Mouse (Mus musculus): ENCODE measurements around the gene Klc3. TPM values are rescaled to one million over a fixed set of nuclear protein-coding genes. Genes with fewer than 3 reads are reported as not detected.

Gene Klc3
- polyA plus RNA-seq, 1 experiment: 2.3 TPM

GRCm38 (mm10) chr7:19424051-19424450, 20.1 kb upstream of the Klc3 start:
- Histone ChIP-seq H3K27me3 (ENCODE audit: control insufficient read depth, insufficient read depth, low read length) (no peaks in the 10 kb centered on the region), H3K4me3 (ENCODE audit: extremely low read depth, insufficient read depth, insufficient read length) (no peak overlapping the region), H3K27ac (ENCODE audit: insufficient read depth, low read length) (no peak overlapping the region), H3K36me3 (ENCODE audit: control insufficient read depth, insufficient read depth, low read length) (peaks cover 5% of the 10 kb centered on the region; the same call in 1 of the 2 replicates), H3K4me1 (ENCODE audit: control insufficient read depth, insufficient read depth, insufficient read length) (peaks cover 3% of the 10 kb centered on the region; the same call in 1 of the 2 replicates)
- TF ChIP-seq CTCF (IDR thresholded peaks at IDR 0.05; ENCODE audit: extremely low read depth, insufficient read depth, insufficient read length, insufficient replicate concordance): no peak
- TF ChIP-seq POLR2A (IDR thresholded peaks at IDR 0.05; ENCODE audit: low read depth, low read length): no peak
- 45% methylated on average over 4 of the region's 4 CpGs for WGBS
- DNase-seq (ENCODE audit: low read depth in 1 of 2, low spot score in 2 of 2): no peak

- no peak overlapping the region for H3K4me3 ChIP-seq (ENCODE audit: extremely low read depth, insufficient read depth, insufficient read length)
- H3K36me3 ChIP-seq (ENCODE audit: control insufficient read depth, insufficient read depth, low read length): peaks cover 4% of the 10 kb centered on the region; the same call in 1 of the 2 replicates
- WGBS: 91% methylated on average over 3 of the region's 3 CpGs
- no peaks in the 10 kb centered on the region for H3K27me3 ChIP-seq (ENCODE audit: control insufficient read depth, insufficient read depth, low read length)
- no peak for DNase-seq (ENCODE audit: low read depth in 1 of 2, low spot score in 2 of 2)
- no peak overlapping the region for H3K27ac ChIP-seq (ENCODE audit: insufficient read depth, low read length)
- no peak for TF ChIP-seq POLR2A (IDR thresholded peaks at IDR 0.05; ENCODE audit: low read depth, low read length)
- no peak for TF ChIP-seq CTCF (IDR thresholded peaks at IDR 0.05; ENCODE audit: extremely low read depth, insufficient read depth, insufficient read length, insufficient replicate concordance)
- H3K4me1 ChIP-seq (ENCODE audit: control insufficient read depth, insufficient read depth, insufficient read length): peaks cover 3% of the 10 kb centered on the region; the same call in 1 of the 2 replicates
These were observed 19.2 kb upstream of the Klc3 start for GRCm38 (mm10) chr7:19423083-19423482.

DNA sequence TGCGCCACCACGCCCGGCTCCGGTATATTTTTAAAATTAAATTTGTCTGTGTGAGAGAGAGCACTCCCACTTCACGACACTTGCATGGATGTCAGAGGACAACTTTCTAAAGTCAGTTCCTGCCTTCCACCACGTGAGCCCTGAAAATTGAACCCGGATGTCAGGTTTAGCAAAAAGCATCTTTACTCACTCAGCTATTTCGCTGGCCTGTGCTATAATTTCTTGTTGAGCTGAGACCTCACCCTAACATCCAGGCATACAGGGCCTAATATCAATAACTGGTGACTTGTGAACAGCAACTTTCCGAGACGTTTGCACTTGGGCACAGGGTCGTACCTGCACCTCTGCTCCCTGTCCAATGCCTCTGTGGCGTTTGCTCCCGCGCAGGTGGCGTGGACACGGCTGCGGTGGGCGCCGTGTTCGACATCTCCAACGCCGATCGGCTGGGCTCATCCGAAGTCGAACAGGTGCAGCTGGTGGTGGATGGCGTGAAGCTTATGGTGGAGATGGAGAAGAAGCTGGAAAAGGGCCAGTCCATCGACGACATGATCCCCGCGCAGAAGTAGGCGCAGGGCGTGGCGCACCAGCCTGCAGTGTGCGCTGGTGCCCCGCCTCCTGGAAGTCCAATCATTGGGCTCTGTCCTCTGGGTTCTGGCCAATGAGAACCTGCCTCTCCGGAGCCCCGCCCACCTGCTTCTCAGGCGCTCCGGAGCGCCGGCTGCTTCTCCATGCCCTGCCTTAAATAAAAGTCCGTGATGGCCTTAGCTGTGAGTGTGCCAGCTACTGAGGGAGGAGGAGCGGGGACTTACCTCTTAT, 17.1 kb upstream of the Klc3 start:
- Histone ChIP-seq H3K27ac (ENCODE audit: insufficient read depth, low read length) (no peak overlapping the region), H3K4me1 (ENCODE audit: control insufficient read depth, insufficient read depth, insufficient read length) (peaks cover 3% of the 10 kb centered on the region; the same call in 1 of the 2 replicates), H3K4me3 (ENCODE audit: extremely low read depth, insufficient read depth, insufficient read length) (peak overlapping the region; percentile 65), H3K36me3 (ENCODE audit: control insufficient read depth, insufficient read depth, low read length) (peaks cover 2% of the 10 kb centered on the region; the same call in 1 of the 2 replicates), H3K27me3 (ENCODE audit: control insufficient read depth, insufficient read depth, low read length) (no peaks in the 10 kb centered on the region)
- no peak for TF ChIP-seq CTCF (IDR thresholded peaks at IDR 0.05; ENCODE audit: extremely low read depth, insufficient read depth, insufficient read length, insufficient replicate concordance)
- TF ChIP-seq POLR2A (IDR thresholded peaks at IDR 0.05; ENCODE audit: low read depth, low read length): no peak
- WGBS: 11% methylated on average over 43 of the region's 43 CpGs
- DNase-seq (ENCODE audit: low read depth in 1 of 2, low spot score in 2 of 2): peak; percentile 65 to 89

GRCm38 (mm10) chr7:19420121-19420520, 16.2 kb upstream of the Klc3 start:
- H3K4me3 ChIP-seq (ENCODE audit: extremely low read depth, insufficient read depth, insufficient read length): 0 out of 2 replicates have a peak overlapping the region, but pooled peaks have one; percentile 14
- no peaks in the 10 kb centered on the region for H3K36me3 ChIP-seq (ENCODE audit: control insufficient read depth, insufficient read depth, low read length)

DNA sequence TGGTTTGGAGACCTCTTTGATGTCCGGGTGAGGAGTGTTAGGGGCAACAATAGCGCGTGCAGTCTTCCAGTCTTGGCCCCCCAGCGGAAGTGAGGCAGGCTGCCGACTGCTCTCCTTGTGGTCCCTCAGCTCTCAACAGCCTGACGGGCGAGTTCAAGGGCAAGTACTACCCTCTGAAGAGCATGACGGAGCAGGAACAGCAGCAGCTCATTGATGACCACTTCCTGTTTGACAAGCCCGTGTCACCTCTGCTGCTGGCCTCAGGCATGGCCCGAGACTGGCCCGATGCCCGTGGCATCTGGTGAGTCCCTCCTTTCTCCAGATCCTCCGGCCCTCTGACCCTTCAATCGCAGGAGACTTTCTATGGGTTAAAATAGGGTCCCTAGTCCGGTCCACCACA, 12.7 kb upstream of the Klc3 start:
- H3K27ac ChIP-seq (ENCODE audit: insufficient read depth, low read length): no peak overlapping the region
- H3K4me3 ChIP-seq (ENCODE audit: extremely low read depth, insufficient read depth, insufficient read length): no peak overlapping the region
- WGBS: 46% methylated on average over 15 of the region's 15 CpGs
- no peaks in the 10 kb centered on the region for H3K36me3 ChIP-seq (ENCODE audit: control insufficient read depth, insufficient read depth, low read length)
- peaks cover 3% of the 10 kb centered on the region; the same call in 1 of the 2 replicates for H3K4me1 ChIP-seq (ENCODE audit: control insufficient read depth, insufficient read depth, insufficient read length)
- H3K27me3 ChIP-seq (ENCODE audit: control insufficient read depth, insufficient read depth, low read length): no peaks in the 10 kb centered on the region
- DNase-seq (ENCODE audit: low read depth in 1 of 2, low spot score in 2 of 2): no peak
- no peak for TF ChIP-seq CTCF (IDR thresholded peaks at IDR 0.05; ENCODE audit: extremely low read depth, insufficient read depth, insufficient read length, insufficient replicate concordance)
- TF ChIP-seq POLR2A (IDR thresholded peaks at IDR 0.05; ENCODE audit: low read depth, low read length): no peak

More at GRCm38 (mm10) chr7:19420121-19420520, 16.2 kb upstream of the Klc3 start:
- H3K4me1 ChIP-seq (ENCODE audit: control insufficient read depth, insufficient read depth, insufficient read length): peaks cover 3% of the 10 kb centered on the region; the same call in 1 of the 2 replicates
- 6% methylated on average over 28 of the region's 28 CpGs for WGBS
- H3K27ac ChIP-seq (ENCODE audit: insufficient read depth, low read length): no peak overlapping the region
- TF ChIP-seq POLR2A (IDR thresholded peaks at IDR 0.05; ENCODE audit: low read depth, low read length) (no peak), CTCF (IDR thresholded peaks at IDR 0.05; ENCODE audit: extremely low read depth, insufficient read depth, insufficient read length, insufficient replicate concordance) (no peak)
- no peaks in the 10 kb centered on the region for H3K27me3 ChIP-seq (ENCODE audit: control insufficient read depth, insufficient read depth, low read length)
- no peak for DNase-seq (ENCODE audit: low read depth in 1 of 2, low spot score in 2 of 2)

- DNase-seq (ENCODE audit: low read depth in 1 of 2, low spot score in 2 of 2): no peak
- 89% methylated on average over 3 of the region's 3 CpGs for WGBS
- Histone ChIP-seq H3K4me3 (ENCODE audit: extremely low read depth, insufficient read depth, insufficient read length) (no peak overlapping the region), H3K27ac (ENCODE audit: insufficient read depth, low read length) (no peak overlapping the region), H3K36me3 (ENCODE audit: control insufficient read depth, insufficient read depth, low read length) (no peaks in the 10 kb centered on the region), H3K4me1 (ENCODE audit: control insufficient read depth, insufficient read depth, insufficient read length) (no peaks in the 10 kb centered on the region), H3K27me3 (ENCODE audit: control insufficient read depth, insufficient read depth, low read length) (no peaks in the 10 kb centered on the region)
- no peak for TF ChIP-seq POLR2A (IDR thresholded peaks at IDR 0.05; ENCODE audit: low read depth, low read length)
- no peak for TF ChIP-seq CTCF (IDR thresholded peaks at IDR 0.05; ENCODE audit: extremely low read depth, insufficient read depth, insufficient read length, insufficient replicate concordance)
These were observed 9.6 kb upstream of the Klc3 start for GRCm38 (mm10) chr7:19413525-19413924.

- Histone ChIP-seq H3K27ac (ENCODE audit: insufficient read depth, low read length) (no peak overlapping the region), H3K27me3 (ENCODE audit: control insufficient read depth, insufficient read depth, low read length) (no peaks in the 10 kb centered on the region), H3K4me3 (ENCODE audit: extremely low read depth, insufficient read depth, insufficient read length) (no peak overlapping the region), H3K36me3 (ENCODE audit: control insufficient read depth, insufficient read depth, low read length) (no peaks in the 10 kb centered on the region), H3K4me1 (ENCODE audit: control insufficient read depth, insufficient read depth, insufficient read length) (no peaks in the 10 kb centered on the region)
- TF ChIP-seq POLR2A (IDR thresholded peaks at IDR 0.05; ENCODE audit: low read depth, low read length): no peak
- 80% methylated on average over 5 of the region's 5 CpGs for WGBS
- no peak for DNase-seq (ENCODE audit: low read depth in 1 of 2, low spot score in 2 of 2)
These were observed 7.9 kb upstream of the Klc3 start for GRCm38 (mm10) chr7:19411783-19412182.
